Mouse (Mus musculus) myocyte (in vitro differentiated cells): ENCODE results near the gene Gatad2a. TPM values are rescaled to one million over a fixed set of nuclear protein-coding genes. Genes with fewer than 3 reads are reported as not detected.

ENCODE experiments used
- H3K27me3 ChIP-seq: one replicate; pipeline ENCODE4 v1.6.1; 2011; ENCODE audit not compliant: control insufficient read depth, insufficient read depth, insufficient read length
- H3K36me3 ChIP-seq: one replicate; pipeline ENCODE4 v1.6.1; 2011; ENCODE audit not compliant: control insufficient read depth, insufficient read depth
- H3K4me2 ChIP-seq: one replicate; pipeline ENCODE4 v1.6.1; 2011; ENCODE audit warnings: low read depth, control low read depth
- H3K4me3 ChIP-seq: one replicate; pipeline ENCODE4 v1.5.1; 2011; ENCODE audit warnings: mild to moderate bottlenecking, control low read depth, moderate library complexity
- H3K79me2 ChIP-seq: one replicate; pipeline ENCODE4 v1.6.1; 2011; ENCODE audit not compliant: control insufficient read depth, insufficient read depth
- H3ac ChIP-seq: one replicate; pipeline ENCODE4 v1.6.1; 2011; ENCODE audit not compliant: control insufficient read depth, insufficient read length
- CEBPB ChIP-seq: IDR thresholded peaks from 2 replicates; pipeline ENCODE4 v1.6.1; 2011; ENCODE audit warnings: mild to moderate bottlenecking, moderate library complexity; ENCODE audit not compliant: poor library complexity, insufficient read depth, severe bottlenecking
- E2F4 ChIP-seq: IDR thresholded peaks from one replicate; pipeline ENCODE4 v1.6.1; 2011; ENCODE audit warnings: mild to moderate bottlenecking, control low read depth, moderate library complexity; ENCODE audit not compliant: insufficient read depth
- MAX ChIP-seq: IDR thresholded peaks from one replicate; pipeline ENCODE4 v1.6.1; 2011; ENCODE audit warnings: low read depth, mild to moderate bottlenecking, control low read depth
- MYOD1 ChIP-seq, 3 experiments: IDR thresholded peaks; one replicate each; pipeline ENCODE4 v1.6.1; 2011; ENCODE audit warnings: control low read depth in 2 of 3, low read depth in 2 of 3, mild to moderate bottlenecking in 2 of 3, moderate library complexity in 1 of 3; ENCODE audit not compliant: insufficient read length in 2 of 3, control insufficient read depth in 1 of 3
- MYOG ChIP-seq, 3 experiments: IDR thresholded peaks; one replicate each; pipeline ENCODE4 v1.6.1; 2011; ENCODE audit warnings: control low read depth in 2 of 3, low read depth in 2 of 3, mild to moderate bottlenecking in 2 of 3; ENCODE audit not compliant: insufficient read length in 2 of 3, control insufficient read depth in 1 of 3, insufficient read depth in 1 of 3
- POLR2A ChIP-seq: IDR thresholded peaks from one replicate; pipeline ENCODE4 v1.6.1; 2011; ENCODE audit warnings: low read depth, mild to moderate bottlenecking, control low read depth, moderate library complexity; ENCODE audit not compliant: insufficient read length
- POLR2AphosphoS2 ChIP-seq: IDR thresholded peaks from one replicate; pipeline ENCODE4 v1.6.1; 2011; ENCODE audit warnings: low read depth, control low read depth; ENCODE audit not compliant: insufficient read length
- REST ChIP-seq: IDR thresholded peaks from one replicate; pipeline ENCODE4 v1.6.1; 2011; ENCODE audit warnings: mild to moderate bottlenecking, control low read depth, moderate library complexity; ENCODE audit not compliant: insufficient read depth, insufficient read length
- SRF ChIP-seq: IDR thresholded peaks from one replicate; pipeline ENCODE4 v1.6.1; 2011; ENCODE audit warnings: low read depth; ENCODE audit not compliant: control insufficient read depth, insufficient read length
- TCF12 ChIP-seq: IDR thresholded peaks from one replicate; pipeline ENCODE4 v1.6.1; 2011; ENCODE audit warnings: mild to moderate bottlenecking, control low read depth; ENCODE audit not compliant: poor library complexity, insufficient read depth, severe bottlenecking
- TCF3 ChIP-seq: IDR thresholded peaks from one replicate; pipeline ENCODE4 v1.6.1; 2011; ENCODE audit warnings: low read depth, control low read depth; ENCODE audit not compliant: insufficient read length
- USF1 ChIP-seq: IDR thresholded peaks from one replicate; pipeline ENCODE4 v1.6.1; 2011; ENCODE audit warnings: low read depth, mild to moderate bottlenecking, control low read depth, moderate library complexity
- polyA plus RNA-seq: library from polyadenylated mRNA; unstranded; fragments of >200 nt; fragmentation: generic; extraction: Trizol; gene quantifications from one replicate; pipeline ENCODE4 v1.2.1, GENCODE M21; 2012; ENCODE audit warnings: missing spikeins

Gatad2a gene
- polyA plus RNA-seq, 1 experiment = 46.7 TPM

DNA sequence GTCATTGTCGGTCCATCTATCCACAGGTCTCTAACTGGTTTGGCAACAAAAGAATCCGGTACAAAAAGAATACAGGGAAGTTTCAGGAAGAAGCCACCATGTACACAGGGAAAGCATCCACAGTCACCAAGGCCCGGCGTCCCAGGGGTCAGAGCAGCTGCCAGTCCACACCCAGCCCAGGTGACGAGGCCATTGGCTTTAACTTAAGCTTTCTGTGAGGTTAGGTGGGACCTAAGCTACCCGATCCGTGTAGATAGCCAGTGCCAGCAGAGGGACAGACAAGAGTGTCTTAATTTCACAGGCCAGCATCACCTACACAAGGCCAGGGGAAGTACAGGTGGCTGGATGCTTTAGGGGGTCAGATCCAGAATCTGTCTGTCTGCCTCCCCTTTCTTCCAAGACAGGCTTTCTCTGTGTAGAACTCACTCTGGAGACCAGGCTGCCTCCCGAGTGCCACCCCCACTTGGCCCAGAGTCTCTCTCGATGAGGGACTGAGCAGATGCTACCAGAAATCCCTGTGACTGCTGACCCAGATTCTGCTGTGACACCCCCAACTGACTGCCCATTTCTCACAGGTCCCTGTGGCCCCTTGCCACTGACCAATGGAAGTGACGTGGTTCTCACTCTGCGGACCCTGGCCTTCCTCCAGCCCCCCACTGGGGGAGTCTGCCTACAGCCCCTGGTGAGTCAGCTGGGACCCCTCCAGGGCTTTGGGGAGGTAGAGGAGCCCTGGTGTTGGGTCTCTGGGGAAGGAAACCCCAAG lies 126.0 kb downstream of the Gatad2a start:
- Histone ChIP-seq H3ac (no peak overlapping the region), H3K4me3 (no peak overlapping the region), H3K79me2 (no peaks in the 10 kb centered on the region), H3K36me3 (no peaks in the 10 kb centered on the region), H3K27me3 (no peaks in the 10 kb centered on the region), H3K4me2 (no peak overlapping the region)
- TF ChIP-seq REST (no peak), MYOG (IDR thresholded peaks at IDR 0.05; ENCODE audit: control insufficient read depth in 1 of 3, insufficient read depth in 1 of 3, insufficient read length in 2 of 3, low read depth in 2 of 3) (no peak), POLR2A (no peak), TCF12 (no peak), E2F4 (no peak), USF1 (no peak), POLR2AphosphoS2 (no peak), MYOD1 (IDR thresholded peaks at IDR 0.05; ENCODE audit: control insufficient read depth in 1 of 3, insufficient read length in 2 of 3, low read depth in 2 of 3) (no peak), MAX (no peak), TCF3 (no peak), CEBPB (no peak), SRF (no peak)

DNA sequence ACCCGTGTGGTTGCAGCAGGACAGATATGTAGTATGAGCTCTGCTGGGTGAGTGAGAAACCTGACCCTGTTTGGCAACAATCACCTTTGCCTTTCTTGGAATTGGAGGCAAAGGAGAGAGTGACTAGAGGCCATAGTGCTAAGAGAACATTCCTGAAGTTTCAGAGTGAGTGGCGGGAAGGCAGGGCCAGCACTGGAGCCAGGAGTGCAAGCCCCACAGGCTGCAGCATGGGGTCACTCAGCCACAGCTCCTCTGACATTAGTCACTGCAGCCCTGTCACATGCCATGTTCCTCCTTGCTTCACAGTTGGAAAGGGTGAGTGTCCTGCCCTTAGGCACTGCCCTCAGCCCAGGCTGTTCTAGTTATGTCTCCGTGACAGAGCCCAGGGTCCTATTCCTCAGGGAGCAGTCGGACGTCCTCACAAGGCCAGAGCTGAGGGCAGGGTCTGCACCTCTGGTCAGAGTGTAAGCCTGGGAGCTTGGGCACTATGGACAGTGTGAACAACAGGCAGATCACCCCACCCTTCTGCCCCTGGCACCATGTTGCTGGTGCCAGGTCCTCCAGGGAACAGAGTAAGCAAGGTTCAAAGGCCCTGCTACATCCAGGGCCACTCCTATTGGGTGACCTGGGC lies 128.4 kb downstream of the Gatad2a start:
- Histone ChIP-seq H3K27me3 (no peaks in the 10 kb centered on the region), H3K4me3 (no peak overlapping the region), H3K79me2 (no peaks in the 10 kb centered on the region), H3ac (no peak overlapping the region), H3K4me2 (no peak overlapping the region), H3K36me3 (no peaks in the 10 kb centered on the region)
- no peak for TF ChIP-seq REST
- TF ChIP-seq MYOG (IDR thresholded peaks at IDR 0.05; ENCODE audit: control insufficient read depth in 1 of 3, insufficient read depth in 1 of 3, insufficient read length in 2 of 3, low read depth in 2 of 3) = no peak
- TF ChIP-seq TCF3 = no peak
- TF ChIP-seq MAX = no peak
- TF ChIP-seq POLR2AphosphoS2 = no peak
- TF ChIP-seq USF1 = no peak
- no peak for TF ChIP-seq MYOD1 (IDR thresholded peaks at IDR 0.05; ENCODE audit: control insufficient read depth in 1 of 3, insufficient read length in 2 of 3, low read depth in 2 of 3)
- TF ChIP-seq TCF12 = no peak
- no peak for TF ChIP-seq CEBPB
- TF ChIP-seq SRF = no peak
- no peak for TF ChIP-seq POLR2A
- no peak for TF ChIP-seq E2F4

DNA sequence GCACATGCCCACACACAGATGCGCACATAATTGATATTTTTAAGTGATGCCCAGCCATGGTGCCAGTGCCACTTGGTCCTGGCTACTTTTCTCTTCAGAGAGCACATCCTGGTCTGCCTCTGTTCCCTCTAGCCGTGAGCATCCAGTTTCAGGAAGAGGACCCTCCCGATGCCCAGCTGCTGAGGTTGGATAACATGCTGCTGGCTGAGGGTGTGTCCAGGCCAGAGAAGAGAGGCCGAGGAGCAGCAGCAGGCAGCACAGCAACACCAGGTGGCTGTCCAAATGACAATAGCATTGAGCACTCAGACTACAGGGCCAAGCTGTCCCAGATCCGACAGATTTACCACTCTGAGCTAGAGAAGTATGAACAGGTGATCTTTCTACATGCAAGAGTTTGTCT lies 132.0 kb downstream of the Gatad2a start:
- Histone ChIP-seq H3K79me2 (no peaks in the 10 kb centered on the region), H3K36me3 (no peaks in the 10 kb centered on the region), H3ac (no peak overlapping the region), H3K4me2 (no peak overlapping the region), H3K27me3 (no peaks in the 10 kb centered on the region), H3K4me3 (no peak overlapping the region)
- TF ChIP-seq REST (no peak), MYOD1 (IDR thresholded peaks at IDR 0.05; ENCODE audit: control insufficient read depth in 1 of 3, insufficient read length in 2 of 3, low read depth in 2 of 3) (peak in 1 of 3 experiments; percentile 7)

DNA sequence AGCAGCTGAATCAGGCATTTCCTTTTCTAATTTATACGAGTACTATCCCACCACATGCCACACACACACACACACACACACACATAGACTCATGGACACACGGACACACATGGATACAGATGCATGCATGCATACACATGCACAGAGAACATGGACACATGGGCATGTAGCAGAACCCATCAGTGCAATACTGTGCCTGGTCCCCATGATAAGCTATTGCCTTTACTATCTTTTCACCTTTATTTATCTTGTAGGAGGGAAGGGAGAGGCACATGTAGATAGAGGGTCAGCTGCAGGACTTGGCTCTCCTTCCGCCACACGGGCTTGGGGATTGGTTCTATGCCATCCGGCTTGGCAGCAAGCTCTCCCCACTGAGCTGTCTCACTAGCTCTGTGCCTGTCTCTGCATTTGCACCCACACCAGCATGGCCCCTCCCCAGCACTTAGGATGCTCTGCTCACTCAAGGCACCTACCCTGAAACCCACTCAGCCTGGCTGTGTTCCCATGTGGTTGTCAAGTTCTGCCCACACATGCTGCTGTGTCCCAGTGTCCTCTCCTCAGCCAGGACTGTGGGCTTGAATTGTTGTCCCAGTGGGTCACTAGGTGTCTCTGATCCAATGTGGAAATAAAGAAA lies 132.7 kb downstream of the Gatad2a start:
- H3K79me2 ChIP-seq = no peaks in the 10 kb centered on the region
- no peaks in the 10 kb centered on the region for H3K36me3 ChIP-seq
- H3ac ChIP-seq = no peak overlapping the region
- H3K4me2 ChIP-seq = no peak overlapping the region
- H3K4me3 ChIP-seq = no peak overlapping the region
- TF ChIP-seq SRF (no peak), MAX (no peak), POLR2AphosphoS2 (no peak), REST (no peak), TCF3 (no peak), MYOD1 (IDR thresholded peaks at IDR 0.05; ENCODE audit: control insufficient read depth in 1 of 3, insufficient read length in 2 of 3, low read depth in 2 of 3) (no peak), TCF12 (no peak), E2F4 (no peak), MYOG (IDR thresholded peaks at IDR 0.05; ENCODE audit: control insufficient read depth in 1 of 3, insufficient read depth in 1 of 3, insufficient read length in 2 of 3, low read depth in 2 of 3) (no peak), USF1 (no peak), POLR2A (no peak), CEBPB (no peak)
- H3K27me3 ChIP-seq = no peaks in the 10 kb centered on the region

DNA sequence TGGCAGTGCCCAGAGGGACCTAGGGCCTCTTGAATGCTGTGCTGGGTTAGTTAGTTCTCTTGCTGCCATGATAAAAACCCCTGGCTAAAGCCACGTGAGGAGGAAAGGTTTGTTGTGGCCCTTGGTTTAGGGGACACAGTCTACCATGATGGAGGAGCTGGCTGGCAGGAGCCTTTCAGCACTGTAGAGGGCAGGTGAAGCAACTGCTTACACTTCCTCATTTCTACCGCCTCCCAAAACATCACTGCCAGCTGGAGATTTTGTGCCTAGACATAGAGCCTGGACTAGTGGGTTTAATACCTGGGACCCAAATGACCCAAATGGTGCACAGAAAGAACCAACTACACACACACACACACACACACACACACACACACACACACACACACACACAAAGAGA lies 134.9 kb downstream of the Gatad2a start:
- TF ChIP-seq MAX (no peak), MYOG (IDR thresholded peaks at IDR 0.05; ENCODE audit: control insufficient read depth in 1 of 3, insufficient read depth in 1 of 3, insufficient read length in 2 of 3, low read depth in 2 of 3) (no peak), E2F4 (no peak), CEBPB (no peak), TCF3 (no peak), MYOD1 (IDR thresholded peaks at IDR 0.05; ENCODE audit: control insufficient read depth in 1 of 3, insufficient read length in 2 of 3, low read depth in 2 of 3) (no peak), USF1 (no peak), SRF (no peak), TCF12 (no peak), POLR2AphosphoS2 (no peak), REST (no peak), POLR2A (no peak)
- H3K4me2 ChIP-seq = no peak overlapping the region
- H3ac ChIP-seq = no peak overlapping the region
- no peak overlapping the region for H3K4me3 ChIP-seq
- H3K36me3 ChIP-seq = no peaks in the 10 kb centered on the region
- no peaks in the 10 kb centered on the region for H3K27me3 ChIP-seq
- no peaks in the 10 kb centered on the region for H3K79me2 ChIP-seq
